Mouse (Mus musculus): ENCODE measurements around the gene Cntnap5b. TPM values are rescaled to one million over a fixed set of nuclear protein-coding genes. Genes with fewer than 3 reads are reported as not detected.

Cntnap5b gene
- polyA plus RNA-seq, 1 experiment: not detected

GRCm38 (mm10) chr1:100465226-100465625 lies 692.7 kb downstream of the Cntnap5b start:
- 59% methylated on average over 1 of the region's 1 CpGs for WGBS
- H3K27ac ChIP-seq (ENCODE audit: control insufficient read depth, insufficient read depth, low read depth, low read length, poor library complexity): no peak overlapping the region
- H3K4me1 ChIP-seq (ENCODE audit: control insufficient read depth, insufficient read depth, low read length): no peaks in the 10 kb centered on the region
- no peak overlapping the region for H3K4me3 ChIP-seq (replicated peaks; ENCODE audit: control insufficient read depth, low read depth, low read length)
- no peak for TF ChIP-seq CTCF (IDR thresholded peaks at IDR 0.05; ENCODE audit: control insufficient read depth, insufficient read depth, low read length)

GRCm38 (mm10) chr1:100467595-100467994 lies 695.0 kb downstream of the Cntnap5b start:
- TF ChIP-seq CTCF (IDR thresholded peaks at IDR 0.05; ENCODE audit: control insufficient read depth, insufficient read depth, low read length): no peak
- TF ChIP-seq POLR2A (IDR thresholded peaks at IDR 0.05; ENCODE audit: borderline replicate concordance, control insufficient read depth, low read depth, low read length): no peak
- Histone ChIP-seq H3K4me3 (replicated peaks; ENCODE audit: control insufficient read depth, low read depth, low read length) (no peak overlapping the region), H3K27ac (ENCODE audit: control insufficient read depth, insufficient read depth, low read depth, low read length, poor library complexity) (no peak overlapping the region), H3K4me1 (ENCODE audit: control insufficient read depth, insufficient read depth, low read length) (no peaks in the 10 kb centered on the region)
- 51% methylated on average over 1 of the region's 1 CpGs for WGBS

GRCm38 (mm10) chr1:100509866-100510265 lies 737.3 kb downstream of the Cntnap5b start:
- Histone ChIP-seq H3K4me1 (ENCODE audit: control insufficient read depth, insufficient read depth, low read length) (no peaks in the 10 kb centered on the region), H3K4me3 (replicated peaks; ENCODE audit: control insufficient read depth, low read depth, low read length) (no peak overlapping the region), H3K27ac (ENCODE audit: control insufficient read depth, insufficient read depth, low read depth, low read length, poor library complexity) (no peak overlapping the region)
- TF ChIP-seq POLR2A (IDR thresholded peaks at IDR 0.05; ENCODE audit: borderline replicate concordance, control insufficient read depth, low read depth, low read length): no peak
- TF ChIP-seq CTCF (IDR thresholded peaks at IDR 0.05; ENCODE audit: control insufficient read depth, insufficient read depth, low read length): no peak
